Mouse (Mus musculus): ENCODE measurements at regions not wholly inside any gene's neighbourhood (a gene's known extent, or its start where the extent isn't known, plus 50 kb on each side); places are given as distances from the start of the nearest gene placed in this dataset.

- no peak overlapping the region for H3K9ac ChIP-seq
- H3K4me3 ChIP-seq = no peak overlapping the region
- ATAC-seq (replicated peaks; ENCODE audit: insufficient number of reproducible peaks, insufficient read depth, low FRiP score, low read depth) = no peak
- H3K27me3 ChIP-seq = no peaks in the 10 kb centered on the region
- H3K27ac ChIP-seq = no peak overlapping the region
- WGBS = 75% methylated on average over 6 of the region's 6 CpGs
- no peaks in the 10 kb centered on the region for H3K36me3 ChIP-seq
- H3K4me2 ChIP-seq = no peak overlapping the region
- H3K4me1 ChIP-seq (replicated peaks) = 0 out of 2 replicates have a peak, but pooled peaks cover 3% of the 10 kb centered on the region
- H3K9me3 ChIP-seq (replicated peaks) = no peaks in the 10 kb centered on the region
These were observed 202.7 kb upstream of the Cxadr start for GRCm38 (mm10) chr16:78098555-78098954.

- H3K36me3 ChIP-seq = no peaks in the 10 kb centered on the region
- 55% methylated on average over 1 of the region's 1 CpGs for WGBS
- no peaks in the 10 kb centered on the region for H3K9me3 ChIP-seq (replicated peaks)
- ATAC-seq (replicated peaks; ENCODE audit: insufficient number of reproducible peaks, insufficient read depth, low FRiP score, low read depth) = no peak
- no peaks in the 10 kb centered on the region for H3K27me3 ChIP-seq
- H3K9ac ChIP-seq = no peak overlapping the region
- no peak overlapping the region for H3K4me2 ChIP-seq
- H3K4me1 ChIP-seq (replicated peaks) = no peaks in the 10 kb centered on the region
- H3K4me3 ChIP-seq = no peak overlapping the region
- H3K27ac ChIP-seq = no peak overlapping the region
These were observed 204.7 kb upstream of the Cxadr start for GRCm38 (mm10) chr16:78096571-78096970.

- Histone ChIP-seq H3K4me1 (replicated peaks) (no peaks in the 10 kb centered on the region), H3K27ac (no peak overlapping the region), H3K9ac (no peak overlapping the region), H3K4me3 (no peak overlapping the region), H3K9me3 (replicated peaks) (no peaks in the 10 kb centered on the region), H3K36me3 (no peaks in the 10 kb centered on the region), H3K4me2 (no peak overlapping the region), H3K27me3 (no peaks in the 10 kb centered on the region)
- WGBS = 79% methylated on average over 3 of the region's 3 CpGs
- ATAC-seq (replicated peaks; ENCODE audit: insufficient number of reproducible peaks, insufficient read depth, low FRiP score, low read depth) = no peak
These were observed 211.1 kb upstream of the Cxadr start for GRCm38 (mm10) chr16:78090155-78090554.

- Histone ChIP-seq H3K9me3 (replicated peaks) (no peaks in the 10 kb centered on the region), H3K4me3 (no peak overlapping the region), H3K27me3 (no peaks in the 10 kb centered on the region), H3K27ac (no peak overlapping the region), H3K4me1 (replicated peaks) (no peaks in the 10 kb centered on the region), H3K36me3 (no peaks in the 10 kb centered on the region), H3K9ac (no peak overlapping the region), H3K4me2 (no peak overlapping the region)
- 78% methylated on average over 10 of the region's 10 CpGs for WGBS
- no peak for ATAC-seq (replicated peaks; ENCODE audit: insufficient number of reproducible peaks, insufficient read depth, low FRiP score, low read depth)
These were observed 233.7 kb upstream of the Cxadr start for GRCm38 (mm10) chr16:78067532-78068118.

GRCm38 (mm10) chr16:78060516-78060915 is 240.8 kb upstream of the Cxadr start:
- no peaks in the 10 kb centered on the region for H3K36me3 ChIP-seq
- no peaks in the 10 kb centered on the region for H3K9me3 ChIP-seq (replicated peaks)
- no peaks in the 10 kb centered on the region for H3K27me3 ChIP-seq
- ATAC-seq (replicated peaks; ENCODE audit: insufficient number of reproducible peaks, insufficient read depth, low FRiP score, low read depth) = no peak
- no peak overlapping the region for H3K27ac ChIP-seq
- 58% methylated on average over 6 of the region's 6 CpGs for WGBS
- no peaks in the 10 kb centered on the region for H3K4me1 ChIP-seq (replicated peaks)
- H3K4me2 ChIP-seq = no peak overlapping the region
- no peak overlapping the region for H3K4me3 ChIP-seq
- no peak overlapping the region for H3K9ac ChIP-seq

GRCm38 (mm10) chr16:78057549-78057948 is 243.7 kb upstream of the Cxadr start:
- 63% methylated on average over 3 of the region's 3 CpGs for WGBS
- no peaks in the 10 kb centered on the region for H3K27me3 ChIP-seq
- no peak overlapping the region for H3K4me3 ChIP-seq
- no peak overlapping the region for H3K9ac ChIP-seq
- no peaks in the 10 kb centered on the region for H3K36me3 ChIP-seq
- H3K27ac ChIP-seq = no peak overlapping the region
- no peak overlapping the region for H3K4me2 ChIP-seq
- no peaks in the 10 kb centered on the region for H3K9me3 ChIP-seq (replicated peaks)
- ATAC-seq (replicated peaks; ENCODE audit: insufficient number of reproducible peaks, insufficient read depth, low FRiP score, low read depth) = no peak
- H3K4me1 ChIP-seq (replicated peaks) = no peaks in the 10 kb centered on the region

- 28% methylated on average over 7 of the region's 7 CpGs for whole genome bisulfite sequencing
- H3K4me2 ChIP-seq = no peak overlapping the region
- H3K27me3 ChIP-seq = no peaks in the 10 kb centered on the region
- ATAC-seq (replicated peaks; ENCODE audit: insufficient number of reproducible peaks, insufficient read depth, low FRiP score, low read depth) = no peak
- no peaks in the 10 kb centered on the region for H3K4me1 ChIP-seq (replicated peaks)
- no peak overlapping the region for H3K9ac ChIP-seq
- no peak overlapping the region for H3K27ac ChIP-seq
- H3K4me3 ChIP-seq = no peak overlapping the region
- H3K36me3 ChIP-seq = no peaks in the 10 kb centered on the region
- H3K9me3 ChIP-seq (replicated peaks) = no peaks in the 10 kb centered on the region
These were observed 249.2 kb upstream of the Cxadr start for GRCm38 (mm10) chr16:78052133-78052532.

GRCm38 (mm10) chr16:78040149-78040920 is 261.0 kb upstream of the Cxadr start:
- WGBS = 70% methylated on average over 4 of the region's 4 CpGs
- H3K9me3 ChIP-seq (replicated peaks) = no peaks in the 10 kb centered on the region
- no peaks in the 10 kb centered on the region for H3K4me1 ChIP-seq (replicated peaks)
- H3K36me3 ChIP-seq = no peaks in the 10 kb centered on the region
- no peak overlapping the region for H3K9ac ChIP-seq
- no peak overlapping the region for H3K4me2 ChIP-seq
- H3K27ac ChIP-seq = no peak overlapping the region
- no peak for ATAC-seq (replicated peaks; ENCODE audit: insufficient number of reproducible peaks, insufficient read depth, low FRiP score, low read depth)
- H3K27me3 ChIP-seq = no peaks in the 10 kb centered on the region
- H3K4me3 ChIP-seq = no peak overlapping the region

GRCm38 (mm10) chr16:78019605-78020285 is 281.5 kb upstream of the Cxadr start:
- Histone ChIP-seq H3K9ac (no peak overlapping the region), H3K4me1 (replicated peaks) (no peaks in the 10 kb centered on the region), H3K36me3 (no peaks in the 10 kb centered on the region), H3K4me2 (no peak overlapping the region), H3K9me3 (replicated peaks) (no peaks in the 10 kb centered on the region), H3K27ac (no peak overlapping the region), H3K27me3 (no peaks in the 10 kb centered on the region), H3K4me3 (no peak overlapping the region)
- 59% methylated on average over 8 of the region's 8 CpGs for WGBS
- ATAC-seq (replicated peaks; ENCODE audit: insufficient number of reproducible peaks, insufficient read depth, low FRiP score, low read depth) = no peak

- no peak overlapping the region for H3K27ac ChIP-seq
- H3K36me3 ChIP-seq = no peaks in the 10 kb centered on the region
- WGBS = 50% methylated on average over 2 of the region's 2 CpGs
- H3K9ac ChIP-seq = no peak overlapping the region
- no peak overlapping the region for H3K4me2 ChIP-seq
- no peak overlapping the region for H3K4me3 ChIP-seq
- H3K4me1 ChIP-seq (replicated peaks) = no peaks in the 10 kb centered on the region
- ATAC-seq (replicated peaks; ENCODE audit: insufficient number of reproducible peaks, insufficient read depth, low FRiP score, low read depth) = no peak
- H3K27me3 ChIP-seq = no peaks in the 10 kb centered on the region
- H3K9me3 ChIP-seq (replicated peaks) = no peaks in the 10 kb centered on the region
These were observed 285.9 kb upstream of the Cxadr start for GRCm38 (mm10) chr16:78015401-78015800.

GRCm38 (mm10) chr16:78013049-78013819 is 288.1 kb upstream of the Cxadr start:
- WGBS = 79% methylated on average over 5 of the region's 5 CpGs
- Histone ChIP-seq H3K36me3 (no peaks in the 10 kb centered on the region), H3K9ac (no peak overlapping the region)

More at GRCm38 (mm10) chr16:78013049-78013819, 288.1 kb upstream of the Cxadr start:
- Histone ChIP-seq H3K4me2 (no peak overlapping the region), H3K4me3 (no peak overlapping the region), H3K4me1 (replicated peaks) (no peaks in the 10 kb centered on the region), H3K27ac (no peak overlapping the region), H3K27me3 (no peaks in the 10 kb centered on the region), H3K9me3 (replicated peaks) (no peaks in the 10 kb centered on the region)
- no peak for ATAC-seq (replicated peaks; ENCODE audit: insufficient number of reproducible peaks, insufficient read depth, low FRiP score, low read depth)

All from heart, embryonic 15.5 days (tissue).